ENCODE assay signal across 9 mouse cellular contexts in the genomic region with DNA sequence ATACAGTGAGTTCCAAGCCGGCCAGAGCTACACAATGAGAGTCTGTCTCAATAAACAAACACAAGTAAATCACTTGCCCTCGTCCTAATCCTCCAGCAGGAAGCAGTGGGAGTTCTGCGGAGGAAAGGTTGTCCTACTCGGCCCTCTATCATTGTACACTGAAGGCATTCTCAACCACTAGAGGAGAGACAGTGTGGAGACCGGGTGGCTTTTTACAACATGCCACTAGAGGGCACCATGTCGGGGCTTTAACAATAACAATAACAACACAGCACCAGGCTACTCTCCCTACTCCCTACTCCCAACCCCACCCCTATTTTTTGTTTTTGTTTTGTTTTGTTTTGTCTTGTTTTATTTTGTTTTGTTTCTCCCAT. TPM values are rescaled to one million over a fixed set of nuclear protein-coding genes. Genes with fewer than 3 reads are reported as not detected.
A peak's percentile ranks its signal among the peaks of the same experiment; 100 is the strongest.
DNase-seq lines count a peak whose midpoint lies in the region; ATAC-seq and TF ChIP-seq lines count a peak whose summit lies in the region.
"Had no signal": no experiment of that assay in that cellular context is flagged by ENCODE, and none has a peak within 500 bp of the region (broad histone marks: within the 10 kb centered on the region; RNA-seq: fewer than 3 reads in every experiment).

No protein-coding gene starts in this region.

- 0 out of 2 replicates have a peak overlapping the region, but pooled peaks have one; percentile 5 for H3K27ac ChIP-seq in brown adipose tissue, adult 24 weeks (replicated peaks; ENCODE audit: low read depth, low read length)
- H3K27ac ChIP-seq in left cerebral cortex, adult 2 months, result peak overlapping the region; percentile 64
- H3K27ac ChIP-seq in stomach, embryonic 16.5 days (ENCODE audit: low read length), result no peak overlapping the region
- H3K27ac ChIP-seq: midbrain, embryonic 12.5 days had no signal

- no peaks in the 10 kb centered on the region for H3K36me3 ChIP-seq in stomach, embryonic 16.5 days (ENCODE audit: control insufficient read depth, insufficient read depth, low read length)
- H3K36me3 ChIP-seq: midbrain, embryonic 12.5 days had no signal

- 37% methylated on average over 6 of the region's 6 CpGs for WGBS in stomach, embryonic 16.5 days

- intact Hi-C loops in left cerebral cortex, adult 2 months (cut with DNase I), result loop anchor here (1.0 to 10.0 kb wide), 3 partner anchors 113 to 317 kb away; partner anchors contain the start of gene Gm9837

- no peak overlapping the region for H3K4me2 ChIP-seq in stomach, embryonic 16.5 days (ENCODE audit: low read depth, low read length)
- H3K4me2 ChIP-seq: midbrain, embryonic 12.5 days had no signal

- H3K4me1 ChIP-seq in brown adipose tissue, adult 24 weeks (ENCODE audit: control insufficient read depth, insufficient read depth, insufficient read length, low read length), result peaks cover 2% of the 10 kb centered on the region; the same call in 1 of the 2 replicates
- H3K4me1 ChIP-seq in stomach, embryonic 16.5 days (ENCODE audit: control insufficient read depth, insufficient read depth, low read length), result no peaks in the 10 kb centered on the region
- H3K4me1 ChIP-seq: midbrain, embryonic 12.5 days had no signal

- ATAC-seq in frontal cortex, adult (ENCODE audit: low TSS enrichment), result peak; percentile 74
- 0 out of 2 replicates have a peak, but pooled peaks have one; percentile 45 for ATAC-seq in stomach, embryonic 16.5 days (ENCODE audit: insufficient read depth, low FRiP score)

- H3K27me3 ChIP-seq in stomach, embryonic 16.5 days (ENCODE audit: control insufficient read depth, insufficient read depth, low read length), result no peaks in the 10 kb centered on the region
- H3K27me3 ChIP-seq: midbrain, embryonic 12.5 days had no signal

- peak; percentile 65 for TF ChIP-seq CTCF in left cerebral cortex, adult 2 months (IDR thresholded peaks at IDR 0.05)

- H3K9me3 ChIP-seq in stomach, embryonic 16.5 days (replicated peaks; ENCODE audit: control insufficient read depth, low read length), result no peaks in the 10 kb centered on the region
- H3K9me3 ChIP-seq: midbrain, embryonic 12.5 days had no signal

- peak; percentile 13 for DNase-seq in ovary, postnatal 10 days (ENCODE audit: low spot score)
- no peak for DNase-seq in ovary, adult 18-20 months (ENCODE audit: low spot score)
- peak; percentile 90 for DNase-seq in induced T-regulatory cell, adult 2 months (ENCODE audit: low read depth)
- DNase-seq in left cerebral cortex, adult 2 months (ENCODE audit: extremely low spot score in 1 of 2, low spot score in 2 of 2), result peak; percentile 38 to 41
- peak; percentile 56 to 76 for DNase-seq in lung, postnatal 4 days

- no peak overlapping the region for H3K4me3 ChIP-seq in brown adipose tissue, adult 24 weeks (ENCODE audit: insufficient read depth, low read depth, low read length)
- no peak overlapping the region for H3K4me3 ChIP-seq in left cerebral cortex, adult 2 months
- H3K4me3 ChIP-seq in stomach, embryonic 16.5 days (replicated peaks; ENCODE audit: low read length), result no peak overlapping the region
- H3K4me3 ChIP-seq: midbrain, embryonic 12.5 days had no signal

- no peak overlapping the region for H3K9ac ChIP-seq in stomach, embryonic 16.5 days (ENCODE audit: low read length)
- H3K9ac ChIP-seq: midbrain, embryonic 12.5 days had no signal

RNA-seq across cellular contexts. Expression of gene Il5, which starts 17.0 kb away (rescaled TPM):
- polyA plus RNA-seq in brown adipose tissue, adult 24 weeks (2012; ENCODE audit: insufficient read depth, insufficient read length, missing spikeins), result not detected in 2 replicates
- not detected for total RNA-seq in left cerebral cortex, adult 2 months (2021)
- polyA plus RNA-seq in stomach, embryonic 16.5 days (2015; fragmentation: Nextera tagmentation; extraction: Ambion mirVana), result 0.15 TPM in 1 of 2 replicates, not detected in the other
- polyA plus RNA-seq: midbrain, embryonic 12.5 days had no signal

RNA-seq across cellular contexts. Expression of gene Rad50, which starts 30.4 kb away (rescaled TPM):
- polyA plus RNA-seq in brown adipose tissue, adult 24 weeks (2012; ENCODE audit: insufficient read depth, insufficient read length, missing spikeins), result 3.9 and 4.8 TPM in 2 replicates
- 10 to 100 TPM; 10.9 to 12.0 TPM for total RNA-seq in left cerebral cortex, adult 2 months (2021)
- 25.2 and 27.8 TPM in 2 replicates for polyA plus RNA-seq in stomach, embryonic 16.5 days (2015; fragmentation: Nextera tagmentation; extraction: Ambion mirVana)

RNA-seq across cellular contexts. Expression of gene Irf1, which starts 32.3 kb away (rescaled TPM):
- polyA plus RNA-seq in brown adipose tissue, adult 24 weeks (2012; ENCODE audit: insufficient read depth, insufficient read length, missing spikeins), result 12.5 and 27.9 TPM in 2 replicates
- 1 to 10 TPM; 6.6 to 8.2 TPM for total RNA-seq in left cerebral cortex, adult 2 months (2021)
- polyA plus RNA-seq in stomach, embryonic 16.5 days (2015; fragmentation: Nextera tagmentation; extraction: Ambion mirVana), result 25.8 and 29.4 TPM in 2 replicates

RNA-seq across cellular contexts. Expression of gene Gm17334, which starts 35.4 kb away (rescaled TPM):
- not detected in 2 replicates for polyA plus RNA-seq in brown adipose tissue, adult 24 weeks (2012; ENCODE audit: insufficient read depth, insufficient read length, missing spikeins)
- 1 to 10 TPM in 1 of 2 experiments, under 1 TPM in 1; 0.52 to 1.1 TPM for total RNA-seq in left cerebral cortex, adult 2 months (2021)
- polyA plus RNA-seq in stomach, embryonic 16.5 days (2015; fragmentation: Nextera tagmentation; extraction: Ambion mirVana), result 0.51 TPM in 1 of 2 replicates, not detected in the other
- polyA plus RNA-seq: midbrain, embryonic 12.5 days had no signal
